Mouse (Mus musculus): ENCODE measurements at regions not wholly inside any gene's neighbourhood (a gene's known extent, or its start where the extent isn't known, plus 50 kb on each side); places are given as distances from the start of the nearest gene placed in this dataset.

GRCm38 (mm10) chr5:148616426-148616825, 63.8 kb upstream of the Ubl3 start:
- no peak for DNase-seq (ENCODE audit: low spot score in 2 of 2)

GRCm38 (mm10) chr5:148615706-148616366, 63.2 kb upstream of the Ubl3 start:
- DNase-seq (ENCODE audit: low spot score in 2 of 2), result no peak

- DNase-seq (ENCODE audit: low spot score in 2 of 2), result no peak
Measured at GRCm38 (mm10) chr5:148615117-148615516, 62.5 kb upstream of the Ubl3 start.

- DNase-seq (ENCODE audit: low spot score in 2 of 2), result no peak
Measured at GRCm38 (mm10) chr5:148611323-148611722, 58.7 kb upstream of the Ubl3 start.

- DNase-seq (ENCODE audit: low spot score in 2 of 2), result no peak
Measured at GRCm38 (mm10) chr5:148609506-148609880, 56.9 kb upstream of the Ubl3 start.

GRCm38 (mm10) chr5:148608857-148609505, 56.4 kb upstream of the Ubl3 start:
- no peak for DNase-seq (ENCODE audit: low spot score in 2 of 2)

- DNase-seq (ENCODE audit: low spot score in 2 of 2), result no peak
Measured at GRCm38 (mm10) chr5:148608178-148608577, 55.6 kb upstream of the Ubl3 start.

- DNase-seq (ENCODE audit: low spot score in 2 of 2), result no peak
Measured at GRCm38 (mm10) chr5:148605730-148606129, 53.1 kb upstream of the Ubl3 start.
